Mouse (Mus musculus) bone marrow macrophage, adult 2 months (primary cell): ENCODE results near the gene Slc5a2. TPM values are rescaled to one million over a fixed set of nuclear protein-coding genes. Genes with fewer than 3 reads are reported as not detected.

ENCODE experiments used
- H3K27ac ChIP-seq: 2 replicates; pipeline ENCODE4 v1.5.1; 2012; ENCODE audit warnings: low read depth, low read length; ENCODE audit not compliant: insufficient read depth
- H3K4me1 ChIP-seq: 2 replicates; pipeline ENCODE4 v1.6.1; 2012; ENCODE audit warnings: low read length; ENCODE audit not compliant: control insufficient read depth, insufficient read depth
- H3K4me3 ChIP-seq: 2 replicates; pipeline ENCODE4 v1.5.1; 2012; ENCODE audit warnings: mild to moderate bottlenecking, low read length, moderate library complexity; ENCODE audit not compliant: insufficient read depth
- CTCF ChIP-seq: IDR thresholded peaks from 2 replicates; pipeline ENCODE4 v1.5.1; 2012; ENCODE audit warnings: low read depth, mild to moderate bottlenecking, low read length, moderate library complexity
- POLR2A ChIP-seq: IDR thresholded peaks from 2 replicates; pipeline ENCODE4 v1.6.1; 2012; ENCODE audit warnings: mild to moderate bottlenecking, low read depth, low read length, borderline replicate concordance
- polyA plus RNA-seq: library from polyadenylated mRNA; stranded (reverse); fragments of >200 nt; gene quantifications from 2 replicates; pipeline ENCODE4 v1.2.4, GENCODE M21; 2012; ENCODE audit not compliant: missing spikeins, insufficient read depth, insufficient read length

Gene Slc5a2
- polyA plus RNA-seq, 1 experiment: not detected

- no peak overlapping the region for H3K27ac ChIP-seq
Measured at GRCm38 (mm10) chr7:128271496-128271895, 6.0 kb downstream of the Slc5a2 start.

GRCm38 (mm10) chr7:128276051-128276450 lies 10.6 kb downstream of the Slc5a2 start:
- TF ChIP-seq POLR2A (no peak), CTCF (no peak)
- no peak overlapping the region for H3K27ac ChIP-seq
- no peak overlapping the region for H3K4me3 ChIP-seq
- H3K4me1 ChIP-seq: no peaks in the 10 kb centered on the region

More at GRCm38 (mm10) chr7:128271496-128271895, 6.0 kb downstream of the Slc5a2 start:
- Histone ChIP-seq H3K4me3 (no peak overlapping the region), H3K4me1 (no peaks in the 10 kb centered on the region)
- TF ChIP-seq POLR2A (no peak), CTCF (no peak)

DNA sequence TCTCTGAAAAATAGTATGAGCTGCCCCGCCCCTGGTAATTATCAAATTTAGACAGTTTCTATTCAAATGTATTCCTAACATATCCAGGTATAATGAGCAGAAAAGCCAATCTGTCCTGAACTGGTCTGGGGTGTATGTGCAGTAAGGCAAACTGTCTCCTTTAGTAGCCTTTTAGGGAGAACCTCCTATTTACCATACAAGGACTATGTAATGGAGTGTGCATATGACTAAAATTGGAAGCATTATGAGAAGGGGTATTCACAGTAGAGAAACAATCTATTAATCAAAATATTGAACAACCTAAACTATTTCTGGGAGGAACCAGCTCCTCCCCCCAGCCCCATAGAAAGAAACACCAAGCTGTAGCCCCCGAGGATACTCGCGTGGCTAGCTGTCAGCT lies 14.3 kb downstream of the Slc5a2 start:
- no peak overlapping the region for H3K27ac ChIP-seq
- TF ChIP-seq POLR2A (no peak), CTCF (no peak)
- no peak overlapping the region for H3K4me3 ChIP-seq
- peaks cover 3% of the 10 kb centered on the region; the same call in 1 of the 2 replicates for H3K4me1 ChIP-seq

DNA sequence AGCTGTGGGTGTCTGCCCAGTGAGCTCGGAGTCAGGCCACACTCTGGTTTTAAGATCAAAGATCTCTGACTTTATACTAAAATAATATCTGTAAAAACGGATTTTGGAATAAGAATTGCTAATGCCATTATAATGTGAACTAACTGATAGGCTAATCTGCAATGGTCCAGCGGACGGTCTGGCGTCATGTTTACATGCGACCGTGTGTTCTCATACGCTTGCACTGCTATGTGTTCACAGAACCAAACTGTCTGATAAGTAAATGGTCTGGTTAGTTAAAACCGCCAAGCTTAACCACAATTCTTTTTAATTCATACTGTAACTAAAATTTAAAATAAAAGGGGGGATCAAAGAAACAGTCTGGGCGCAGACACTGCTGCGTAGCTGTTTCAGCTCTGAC lies 16.3 kb downstream of the Slc5a2 start:
- TF ChIP-seq CTCF (no peak), POLR2A (no peak)
- Histone ChIP-seq H3K4me1 (peaks cover 11% of the 10 kb centered on the region), H3K4me3 (no peak overlapping the region), H3K27ac (no peak overlapping the region)

- Histone ChIP-seq H3K4me1 (peaks cover 11% of the 10 kb centered on the region), H3K4me3 (no peak overlapping the region), H3K27ac (no peak overlapping the region)
- TF ChIP-seq CTCF (no peak), POLR2A (no peak)
Measured at GRCm38 (mm10) chr7:128282532-128283244, 17.2 kb downstream of the Slc5a2 start.

GRCm38 (mm10) chr7:128284047-128284446 lies 18.6 kb downstream of the Slc5a2 start:
- Histone ChIP-seq H3K4me3 (no peak overlapping the region), H3K4me1 (peaks cover 11% of the 10 kb centered on the region), H3K27ac (no peak overlapping the region)
- TF ChIP-seq POLR2A (no peak), CTCF (no peak)

- H3K4me1 ChIP-seq: peaks cover 11% of the 10 kb centered on the region
- no peak overlapping the region for H3K4me3 ChIP-seq
- no peak overlapping the region for H3K27ac ChIP-seq
- no peak for TF ChIP-seq POLR2A
- TF ChIP-seq CTCF: no peak
Measured at GRCm38 (mm10) chr7:128285060-128285459, 19.6 kb downstream of the Slc5a2 start.

GRCm38 (mm10) chr7:128288923-128289544 lies 23.6 kb downstream of the Slc5a2 start:
- H3K4me1 ChIP-seq: peaks cover 8% of the 10 kb centered on the region

GRCm38 (mm10) chr7:128294785-128295184 lies 29.3 kb downstream of the Slc5a2 start:
- TF ChIP-seq POLR2A (no peak), CTCF (no peak)
- no peak overlapping the region for H3K27ac ChIP-seq
- no peak overlapping the region for H3K4me3 ChIP-seq
- peaks cover 21% of the 10 kb centered on the region for H3K4me1 ChIP-seq

More at GRCm38 (mm10) chr7:128288923-128289544, 23.6 kb downstream of the Slc5a2 start:
- TF ChIP-seq CTCF (peak; percentile 30; the same call in 1 of the 2 replicates), POLR2A (no peak)
- Histone ChIP-seq H3K4me3 (no peak overlapping the region), H3K27ac (no peak overlapping the region)

DNA sequence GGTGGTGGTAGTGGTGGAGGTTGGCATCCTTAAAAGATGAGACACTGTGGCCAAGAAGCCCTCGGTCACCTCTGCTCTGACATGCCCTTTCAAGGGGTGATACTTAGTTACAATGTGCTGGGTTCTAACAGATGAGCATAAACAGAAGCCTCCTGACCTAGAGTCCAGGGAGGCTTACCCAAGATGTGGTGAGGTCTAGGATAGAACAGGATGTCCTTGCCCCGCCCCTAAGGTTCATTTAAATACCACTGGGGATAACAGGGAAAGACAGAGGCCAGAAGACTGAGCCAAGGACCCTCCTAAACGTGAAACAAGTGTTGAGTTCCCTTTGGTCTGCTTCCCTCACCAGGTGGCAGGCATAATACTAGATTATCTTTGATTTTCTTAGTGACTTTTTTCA lies 31.1 kb downstream of the Slc5a2 start:
- Histone ChIP-seq H3K4me3 (no peak overlapping the region; the same call in 1 of the 2 replicates), H3K4me1 (peaks cover 22% of the 10 kb centered on the region), H3K27ac (no peak overlapping the region)
- TF ChIP-seq POLR2A (no peak), CTCF (no peak)

DNA sequence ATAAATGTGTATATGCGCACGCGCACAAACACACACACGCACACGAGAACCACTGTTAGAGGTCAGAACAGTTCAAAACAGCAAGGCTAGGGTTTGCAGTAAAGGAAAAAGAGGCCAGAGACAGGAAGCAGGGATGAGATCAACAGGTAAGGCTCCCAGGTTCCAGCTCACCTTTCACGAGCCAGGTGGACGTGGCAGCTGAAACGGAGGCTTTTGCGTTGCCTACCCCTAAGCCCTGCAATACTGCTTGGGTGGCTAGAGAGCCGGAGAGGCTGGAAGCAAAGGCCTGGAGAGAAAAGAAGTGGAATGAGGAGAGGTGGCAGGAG lies 31.8 kb downstream of the Slc5a2 start:
- Histone ChIP-seq H3K27ac (no peak overlapping the region), H3K4me3 (peak overlapping the region; percentile 68), H3K4me1 (peaks cover 24% of the 10 kb centered on the region)
- TF ChIP-seq CTCF (0 out of 2 replicates have a peak, but pooled peaks have one; percentile 11), POLR2A (no peak)
